Mouse (Mus musculus) intestine, embryonic 15.5 days (tissue): ENCODE measurements at regions not wholly inside any gene's neighbourhood (a gene's known extent, or its start where the extent isn't known, plus 50 kb on each side); places are given as distances from the start of the nearest gene placed in this dataset.
"Not testable (repeated sequence)": the region's sequence is repeated elsewhere in the genome, so short reads cannot be mapped to it uniquely, and the experiment has no call there.

Source experiments
- ATAC-seq: fragments of 200-750 bp; cut with Nextera tagmentation; 2 replicates; pipeline ENCODE4 v1.8.0; 2017; ENCODE audit warnings: moderate TSS enrichment, moderate library complexity
- H3K27ac ChIP-seq: fragments of 300-500 bp; sonication (generic); 2 replicates; pipeline ENCODE4 v1.5.1; 2015; ENCODE audit warnings: mild to moderate bottlenecking, inconsistent platforms
- H3K27me3 ChIP-seq: fragments of 300-500 bp; sonication (generic); replicated peaks from 2 replicates; pipeline ENCODE4 v1.6.1; 2015; ENCODE audit warnings: inconsistent platforms
- H3K36me3 ChIP-seq: fragments of 300-500 bp; sonication (generic); 2 replicates; pipeline ENCODE4 v1.6.1; 2015; ENCODE audit warnings: inconsistent platforms
- H3K4me1 ChIP-seq: fragments of 300-500 bp; sonication (generic); replicated peaks from 2 replicates; pipeline ENCODE4 v1.6.1; 2015; ENCODE audit warnings: inconsistent platforms
- H3K4me2 ChIP-seq: fragments of 300-500 bp; sonication (generic); replicated peaks from 2 replicates; pipeline ENCODE4 v1.6.1; 2015; ENCODE audit warnings: mild to moderate bottlenecking, inconsistent platforms
- H3K4me3 ChIP-seq: fragments of 300-500 bp; sonication (generic); replicated peaks from 2 replicates; pipeline ENCODE4 v1.5.1; 2015; ENCODE audit warnings: inconsistent platforms
- H3K9ac ChIP-seq: fragments of 300-500 bp; sonication (generic); 2 replicates; pipeline ENCODE4 v1.6.1; 2015; ENCODE audit warnings: inconsistent platforms
- H3K9me3 ChIP-seq: fragments of 300-500 bp; sonication (generic); 2 replicates; pipeline ENCODE4 v1.6.1; 2016; ENCODE audit warnings: inconsistent platforms
- WGBS: fragments of 180-500 bp; shearing (Covaris S2); methylation state at CpG from one replicate; pipeline ENCODE4 v1.1.7; 2015; 5-methylcytosine and 5-hydroxymethylcytosine counted together

- not testable (repeated sequence) for H3K9ac ChIP-seq, H3K4me3 ChIP-seq, ATAC-seq, H3K27me3 ChIP-seq, H3K4me1 ChIP-seq, H3K4me2 ChIP-seq, H3K9me3 ChIP-seq, H3K27ac ChIP-seq, H3K36me3 ChIP-seq
- WGBS: 92% methylated on average over 16 of the region's 16 CpGs
These were observed 74.2 kb upstream of the Cdh13 start for GRCm38 (mm10) chr8:118209301-118209700.

GRCm38 (mm10) chr8:118190866-118191265 lies 92.7 kb upstream of the Cdh13 start:
- no peak overlapping the region for H3K27ac ChIP-seq
- H3K4me3 ChIP-seq: no peak overlapping the region
- H3K4me2 ChIP-seq: no peak overlapping the region
- H3K9ac ChIP-seq: no peak overlapping the region
- WGBS: 74% methylated on average over 6 of the region's 6 CpGs
- no peaks in the 10 kb centered on the region for H3K4me1 ChIP-seq
- H3K27me3 ChIP-seq: no peaks in the 10 kb centered on the region
- no peaks in the 10 kb centered on the region for H3K9me3 ChIP-seq
- no peak for ATAC-seq
- no peaks in the 10 kb centered on the region for H3K36me3 ChIP-seq

GRCm38 (mm10) chr8:118189226-118189625 lies 94.3 kb upstream of the Cdh13 start:
- Histone ChIP-seq H3K36me3 (no peaks in the 10 kb centered on the region), H3K27ac (no peak overlapping the region), H3K4me2 (no peak overlapping the region), H3K9me3 (no peaks in the 10 kb centered on the region), H3K4me1 (no peaks in the 10 kb centered on the region), H3K4me3 (no peak overlapping the region), H3K9ac (no peak overlapping the region), H3K27me3 (no peaks in the 10 kb centered on the region)
- no peak for ATAC-seq
- 82% methylated on average over 15 of the region's 15 CpGs for WGBS

- 67% methylated on average over 7 of the region's 7 CpGs for WGBS
These were observed 114.5 kb upstream of the Cdh13 start for GRCm38 (mm10) chr8:118169001-118169413.

GRCm38 (mm10) chr8:118162171-118162570 lies 121.4 kb upstream of the Cdh13 start:
- Histone ChIP-seq H3K4me1 (no peaks in the 10 kb centered on the region), H3K9me3 (no peaks in the 10 kb centered on the region), H3K4me3 (no peak overlapping the region), H3K36me3 (no peaks in the 10 kb centered on the region), H3K27ac (no peak overlapping the region), H3K9ac (no peak overlapping the region), H3K27me3 (no peaks in the 10 kb centered on the region), H3K4me2 (no peak overlapping the region)
- WGBS: 73% methylated on average over 10 of the region's 10 CpGs
- no peak for ATAC-seq

More at GRCm38 (mm10) chr8:118169001-118169413, 114.5 kb upstream of the Cdh13 start:
- Histone ChIP-seq H3K4me3 (no peak overlapping the region), H3K9ac (no peak overlapping the region), H3K9me3 (no peaks in the 10 kb centered on the region), H3K27me3 (no peaks in the 10 kb centered on the region), H3K36me3 (no peaks in the 10 kb centered on the region), H3K4me1 (no peaks in the 10 kb centered on the region), H3K27ac (no peak overlapping the region), H3K4me2 (no peak overlapping the region)
- no peak for ATAC-seq

- ATAC-seq: no peak
- no peak overlapping the region for H3K27ac ChIP-seq
- H3K27me3 ChIP-seq: no peaks in the 10 kb centered on the region
- no peak overlapping the region for H3K9ac ChIP-seq
- H3K36me3 ChIP-seq: no peaks in the 10 kb centered on the region
- no peaks in the 10 kb centered on the region for H3K9me3 ChIP-seq
- no peak overlapping the region for H3K4me3 ChIP-seq
- H3K4me1 ChIP-seq: no peaks in the 10 kb centered on the region
- 79% methylated on average over 10 of the region's 10 CpGs for WGBS
- no peak overlapping the region for H3K4me2 ChIP-seq
These were observed 136.0 kb upstream of the Cdh13 start for GRCm38 (mm10) chr8:118147359-118148205.

GRCm38 (mm10) chr8:118144546-118144945 lies 139.0 kb upstream of the Cdh13 start:
- H3K4me3 ChIP-seq: no peak overlapping the region
- no peaks in the 10 kb centered on the region for H3K9me3 ChIP-seq
- ATAC-seq: no peak
- WGBS: 59% methylated on average over 5 of the region's 5 CpGs
- H3K4me1 ChIP-seq: no peaks in the 10 kb centered on the region
- H3K27ac ChIP-seq: no peak overlapping the region
- H3K27me3 ChIP-seq: no peaks in the 10 kb centered on the region
- no peaks in the 10 kb centered on the region for H3K36me3 ChIP-seq
- H3K9ac ChIP-seq: no peak overlapping the region
- H3K4me2 ChIP-seq: no peak overlapping the region

- no peaks in the 10 kb centered on the region for H3K27me3 ChIP-seq
These were observed 141.2 kb upstream of the Cdh13 start for GRCm38 (mm10) chr8:118142311-118142710.

GRCm38 (mm10) chr8:118139928-118140327 lies 143.6 kb upstream of the Cdh13 start:
- Histone ChIP-seq H3K4me1 (no peaks in the 10 kb centered on the region), H3K27me3 (no peaks in the 10 kb centered on the region), H3K4me3 (no peak overlapping the region), H3K27ac (no peak overlapping the region), H3K9me3 (no peaks in the 10 kb centered on the region), H3K36me3 (no peaks in the 10 kb centered on the region), H3K4me2 (no peak overlapping the region), H3K9ac (no peak overlapping the region)
- 74% methylated on average over 6 of the region's 6 CpGs for WGBS
- ATAC-seq: no peak

More at GRCm38 (mm10) chr8:118142311-118142710, 141.2 kb upstream of the Cdh13 start:
- Histone ChIP-seq H3K4me2 (no peak overlapping the region), H3K27ac (no peak overlapping the region), H3K4me1 (no peaks in the 10 kb centered on the region), H3K4me3 (no peak overlapping the region), H3K9me3 (no peaks in the 10 kb centered on the region), H3K9ac (no peak overlapping the region), H3K36me3 (no peaks in the 10 kb centered on the region)
- no peak for ATAC-seq
- 89% methylated on average over 8 of the region's 8 CpGs for WGBS

- Histone ChIP-seq H3K27ac (no peak overlapping the region), H3K4me2 (no peak overlapping the region), H3K36me3 (no peaks in the 10 kb centered on the region), H3K9ac (no peak overlapping the region), H3K4me1 (no peaks in the 10 kb centered on the region), H3K27me3 (no peaks in the 10 kb centered on the region), H3K9me3 (no peaks in the 10 kb centered on the region), H3K4me3 (no peak overlapping the region)
- ATAC-seq: no peak
- WGBS: 60% methylated on average over 3 of the region's 3 CpGs
These were observed 145.7 kb upstream of the Cdh13 start for GRCm38 (mm10) chr8:118137846-118138245.

GRCm38 (mm10) chr8:118124993-118125392 lies 158.5 kb upstream of the Cdh13 start:
- WGBS: 72% methylated on average over 7 of the region's 7 CpGs
- Histone ChIP-seq H3K4me1 (no peaks in the 10 kb centered on the region), H3K27ac (no peak overlapping the region), H3K4me3 (no peak overlapping the region), H3K4me2 (no peak overlapping the region), H3K9me3 (no peaks in the 10 kb centered on the region), H3K9ac (no peak overlapping the region), H3K27me3 (no peaks in the 10 kb centered on the region), H3K36me3 (no peaks in the 10 kb centered on the region)
- no peak for ATAC-seq

- no peaks in the 10 kb centered on the region for H3K9me3 ChIP-seq
- no peaks in the 10 kb centered on the region for H3K27me3 ChIP-seq
- 69% methylated on average over 8 of the region's 8 CpGs for WGBS
- H3K9ac ChIP-seq: no peak overlapping the region
- ATAC-seq: no peak
- H3K36me3 ChIP-seq: no peaks in the 10 kb centered on the region
- H3K4me2 ChIP-seq: no peak overlapping the region
- H3K4me1 ChIP-seq: no peaks in the 10 kb centered on the region
- H3K4me3 ChIP-seq: no peak overlapping the region
- H3K27ac ChIP-seq: no peak overlapping the region
These were observed 169.3 kb upstream of the Cdh13 start for GRCm38 (mm10) chr8:118114253-118114652.

- Histone ChIP-seq H3K4me3 (no peak overlapping the region), H3K36me3 (no peaks in the 10 kb centered on the region), H3K9me3 (no peaks in the 10 kb centered on the region), H3K9ac (no peak overlapping the region), H3K4me1 (no peaks in the 10 kb centered on the region), H3K4me2 (no peak overlapping the region), H3K27ac (no peak overlapping the region), H3K27me3 (0 out of 2 replicates have a peak, but pooled peaks cover 4% of the 10 kb centered on the region)
- 70% methylated on average over 14 of the region's 14 CpGs for WGBS
- ATAC-seq: no peak
These were observed 179.0 kb upstream of the Cdh13 start for GRCm38 (mm10) chr8:118104464-118105050.
